Mouse (Mus musculus) ES-Bruce4 (cell line): Measurements from ENCODE around the gene Fbxo39.

Experiments used
- CTCF ChIP-seq: IDR thresholded peaks from one replicate; pipeline ENCODE4 v1.8.1; 2011; ENCODE audit warnings: low read depth, low read length
- EP300 ChIP-seq: IDR thresholded peaks from 2 replicates; pipeline ENCODE4 v1.6.1; 2011; ENCODE audit warnings: low read depth, low read length; ENCODE audit not compliant: insufficient read depth

DNA sequence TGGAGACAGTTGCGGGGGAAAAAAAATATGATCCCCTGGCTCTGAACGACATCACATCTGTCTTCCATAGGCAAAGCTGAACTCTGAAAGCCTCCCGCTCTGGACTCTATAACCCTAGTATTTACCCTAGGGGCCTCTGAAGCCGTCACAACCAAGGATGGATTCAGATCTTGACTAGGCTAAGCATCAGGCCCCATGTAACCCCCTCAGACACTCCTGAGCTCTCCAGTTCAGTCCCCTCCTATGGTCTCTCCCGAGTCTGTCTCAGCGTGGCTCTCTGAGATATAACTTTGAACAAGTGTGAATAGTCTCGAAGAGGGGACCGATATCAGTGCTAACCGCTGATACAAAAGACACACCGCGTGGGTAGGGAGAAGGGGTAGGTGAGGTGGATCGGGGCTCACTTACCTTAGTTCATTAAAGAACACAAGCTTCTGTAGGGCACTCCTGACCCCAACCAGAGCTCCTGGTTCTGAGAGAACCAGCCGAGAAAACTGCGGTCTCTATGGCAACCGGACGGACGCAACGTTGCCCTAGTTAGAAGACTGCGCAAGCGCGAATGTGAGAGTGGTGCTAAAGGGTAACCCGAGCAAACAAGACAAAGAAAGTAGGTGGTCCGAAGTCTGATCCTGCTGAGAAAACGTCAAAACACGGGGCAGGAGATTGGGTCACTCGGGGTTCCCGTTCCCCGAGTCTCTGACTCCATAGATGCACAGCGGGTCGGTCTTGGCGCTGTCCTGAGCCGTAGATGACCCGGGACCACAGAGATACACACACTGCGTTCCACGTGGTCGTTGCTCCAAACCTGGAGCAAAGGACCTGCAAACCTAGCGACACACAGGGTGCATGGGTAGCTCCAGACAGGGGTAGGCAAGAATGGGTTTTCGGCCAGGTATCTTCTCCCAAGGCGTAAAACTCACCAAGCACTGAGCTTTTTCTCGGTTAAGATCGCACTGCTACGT lies 47.4 kb downstream of the Fbxo39 start:
- no peak for TF ChIP-seq EP300
- TF ChIP-seq CTCF: no peak
